Mouse (Mus musculus) myocyte (in vitro differentiated cells): Measurements from ENCODE around the gene Ablim2.

ENCODE experiments used
- CEBPB ChIP-seq: IDR thresholded peaks from 2 replicates; pipeline ENCODE4 v1.6.1; 2011; ENCODE audit warnings: mild to moderate bottlenecking, moderate library complexity; ENCODE audit not compliant: poor library complexity, insufficient read depth, severe bottlenecking
- E2F4 ChIP-seq: IDR thresholded peaks from one replicate; pipeline ENCODE4 v1.6.1; 2011; ENCODE audit warnings: mild to moderate bottlenecking, control low read depth, moderate library complexity; ENCODE audit not compliant: insufficient read depth
- MAX ChIP-seq: IDR thresholded peaks from one replicate; pipeline ENCODE4 v1.6.1; 2011; ENCODE audit warnings: low read depth, mild to moderate bottlenecking, control low read depth
- POLR2A ChIP-seq: IDR thresholded peaks from one replicate; pipeline ENCODE4 v1.6.1; 2011; ENCODE audit warnings: low read depth, mild to moderate bottlenecking, control low read depth, moderate library complexity; ENCODE audit not compliant: insufficient read length
- POLR2AphosphoS2 ChIP-seq: IDR thresholded peaks from one replicate; pipeline ENCODE4 v1.6.1; 2011; ENCODE audit warnings: low read depth, control low read depth; ENCODE audit not compliant: insufficient read length
- REST ChIP-seq: IDR thresholded peaks from one replicate; pipeline ENCODE4 v1.6.1; 2011; ENCODE audit warnings: mild to moderate bottlenecking, control low read depth, moderate library complexity; ENCODE audit not compliant: insufficient read depth, insufficient read length
- SRF ChIP-seq: IDR thresholded peaks from one replicate; pipeline ENCODE4 v1.6.1; 2011; ENCODE audit warnings: low read depth; ENCODE audit not compliant: control insufficient read depth, insufficient read length
- TCF12 ChIP-seq: IDR thresholded peaks from one replicate; pipeline ENCODE4 v1.6.1; 2011; ENCODE audit warnings: mild to moderate bottlenecking, control low read depth; ENCODE audit not compliant: poor library complexity, insufficient read depth, severe bottlenecking
- TCF3 ChIP-seq: IDR thresholded peaks from one replicate; pipeline ENCODE4 v1.6.1; 2011; ENCODE audit warnings: low read depth, control low read depth; ENCODE audit not compliant: insufficient read length

DNA sequence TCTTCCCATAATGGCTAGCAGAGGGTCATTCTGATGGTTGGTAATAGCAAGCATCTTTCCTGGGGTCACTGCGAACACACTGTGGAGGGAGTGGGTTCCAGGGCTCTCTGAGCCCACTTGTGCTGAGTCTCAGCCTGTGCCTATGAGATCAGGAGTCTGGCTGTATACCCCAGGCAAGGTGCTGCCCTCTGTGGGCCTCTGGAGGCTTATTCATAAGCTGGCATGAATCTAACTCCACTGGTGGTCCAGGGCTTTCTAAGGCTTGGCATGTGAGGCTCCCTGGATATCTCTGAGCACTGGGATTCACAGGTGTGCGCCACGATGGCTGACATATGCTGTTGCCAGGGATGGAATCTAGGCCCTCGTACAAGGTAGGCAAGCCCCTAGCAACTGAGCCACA, 76.2 kb downstream of the Ablim2 start:
- TF ChIP-seq MAX: no peak
- TF ChIP-seq E2F4: no peak
- no peak for TF ChIP-seq POLR2A
- no peak for TF ChIP-seq TCF3
- no peak for TF ChIP-seq POLR2AphosphoS2
- no peak for TF ChIP-seq REST
- TF ChIP-seq SRF: no peak
- TF ChIP-seq TCF12: no peak
- TF ChIP-seq CEBPB: no peak
